Mouse (Mus musculus) gastrocnemius, postnatal 36 days (tissue): ENCODE measurements around the gene Ankrd53. TPM values are rescaled to one million over a fixed set of nuclear protein-coding genes. Genes with fewer than 3 reads are reported as not detected.
A peak's percentile ranks its signal among the peaks of the same experiment; 100 is the strongest.

ENCODE experiments used
- DNase-seq, 2 experiments: peaks; one replicate each; pipeline ENCODE4 v3.0.0; 2022
- intact Hi-C: fragments of 180-260 bp; cut with DNase I; formaldehyde crosslinking; loops from one replicate; pipeline ENCODE4 v1.15.1; 2025
- long read RNA-seq, 2 experiments: library from polyadenylated mRNA; stranded (forward); transcript quantifications; one replicate each; pipeline ENCODE4 v2.0.0; 2021
- total RNA-seq, 2 experiments: library from RNA; stranded (reverse); gene quantifications; 2 replicates each; pipeline ENCODE4 v1.2.3; 2021

Gene Ankrd53
- total RNA-seq: not detected
- long read RNA-seq, experiment 1: 0 reads
- long read RNA-seq, experiment 2: 0 reads

- intact Hi-C loops: no loop called here
- no peak for DNase-seq
Measured at GRCm38 (mm10) chr6:83762344-83762743, at the start of gene Ankrd53. Ankrd53 (plus strand) TSS chr6:83762644.

DNA sequence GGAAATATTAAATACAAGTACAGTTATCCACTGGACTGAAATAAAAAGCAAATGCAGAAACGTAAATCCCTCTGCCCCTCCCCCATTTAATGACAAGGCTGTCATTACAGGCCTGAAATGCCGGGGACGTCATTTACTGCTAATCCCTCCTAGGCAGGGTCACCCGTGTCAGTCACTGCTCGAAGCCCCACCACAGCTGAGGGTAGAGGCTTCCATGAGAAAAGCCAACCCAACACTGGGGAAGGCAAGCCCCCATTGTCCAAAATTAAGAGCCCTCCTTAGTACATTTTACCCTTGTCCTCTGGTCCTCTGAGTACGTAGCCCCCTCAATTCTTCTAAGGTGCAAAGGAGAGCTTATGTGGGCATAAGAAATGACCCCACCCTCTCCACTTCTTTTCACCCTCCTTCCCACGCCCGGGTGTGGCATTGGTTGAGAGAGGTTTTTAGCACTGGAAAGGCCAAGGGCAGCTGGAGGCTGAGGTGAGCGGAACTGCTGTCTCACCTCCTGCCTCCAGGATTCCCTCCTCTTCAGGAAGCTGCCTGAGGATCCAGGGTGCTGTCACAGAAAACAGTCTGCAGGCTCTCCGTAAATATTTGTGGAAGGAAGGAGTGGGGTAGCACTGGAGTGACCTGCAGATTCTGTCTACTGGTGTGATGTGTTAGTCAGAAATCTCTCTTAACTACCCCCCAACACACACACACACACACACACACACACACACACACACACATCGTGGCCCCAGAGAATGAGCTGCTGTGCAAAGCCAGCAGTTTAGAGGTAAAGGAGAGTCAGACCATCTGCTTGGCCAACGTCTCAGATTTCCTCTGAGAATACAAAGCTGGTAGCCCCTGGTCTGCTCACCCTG, 48.9 kb upstream of the Ankrd53 start:
- intact Hi-C loops: no loop called here
- no peak for DNase-seq

DNA sequence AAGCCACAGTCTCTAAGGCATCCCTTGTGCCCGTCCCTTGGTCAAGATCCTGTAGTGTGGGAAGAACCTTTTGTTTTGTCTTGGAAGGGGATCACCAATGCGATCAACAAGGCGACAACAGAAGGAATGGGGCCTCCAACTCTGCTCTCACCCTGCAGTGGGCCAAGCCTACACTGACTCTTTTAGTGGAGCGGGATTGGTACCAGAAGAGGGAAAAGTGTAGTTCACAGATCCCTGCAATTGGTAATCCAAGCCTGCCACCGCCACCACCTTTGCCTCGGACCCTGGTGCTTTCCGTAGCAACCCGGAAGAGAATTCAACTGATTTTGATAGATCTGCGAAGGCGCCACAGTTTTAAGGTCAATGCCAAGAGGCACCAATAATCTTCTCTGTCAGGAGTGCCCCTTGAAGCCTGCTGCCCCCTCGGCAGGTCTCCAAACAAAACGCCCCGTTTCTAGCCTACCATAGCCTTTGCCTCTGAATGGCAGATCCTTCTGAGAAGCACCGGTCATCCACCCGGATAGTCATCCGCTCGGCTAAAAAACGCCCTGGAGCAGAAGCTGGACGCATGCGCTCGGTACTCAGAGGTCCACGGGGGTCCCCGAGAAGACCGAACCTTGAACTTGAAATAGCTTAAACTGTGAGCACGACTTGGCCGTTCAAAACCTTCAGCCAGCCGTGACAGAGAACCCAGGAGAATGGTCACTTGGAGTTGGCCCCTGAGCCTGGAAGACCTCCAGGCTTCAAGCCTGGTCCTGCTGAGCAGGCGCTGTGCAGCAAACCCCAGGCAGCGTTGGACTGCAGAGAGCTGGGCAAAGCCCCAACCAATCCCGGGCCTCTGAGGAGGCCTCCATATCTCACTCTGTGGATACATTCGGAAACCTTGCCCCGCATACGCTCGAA, 48.0 kb upstream of the Ankrd53 start:
- intact Hi-C loops: no loop called here

GRCm38 (mm10) chr6:83715461-83716196, 46.8 kb upstream of the Ankrd53 start:
- intact Hi-C loops: no loop called here

More for the DNA sequence above, 48.0 kb upstream of the Ankrd53 start:
- no peak for DNase-seq

GRCm38 (mm10) chr6:83717026-83717425, 45.4 kb upstream of the Ankrd53 start:
- DNase-seq: no peak
- intact Hi-C loops: no loop called here

More at GRCm38 (mm10) chr6:83715461-83716196, 46.8 kb upstream of the Ankrd53 start:
- no peak for DNase-seq

GRCm38 (mm10) chr6:83722526-83722925, 39.9 kb upstream of the Ankrd53 start:
- no peak for DNase-seq
- intact Hi-C loops: no loop called here

DNA sequence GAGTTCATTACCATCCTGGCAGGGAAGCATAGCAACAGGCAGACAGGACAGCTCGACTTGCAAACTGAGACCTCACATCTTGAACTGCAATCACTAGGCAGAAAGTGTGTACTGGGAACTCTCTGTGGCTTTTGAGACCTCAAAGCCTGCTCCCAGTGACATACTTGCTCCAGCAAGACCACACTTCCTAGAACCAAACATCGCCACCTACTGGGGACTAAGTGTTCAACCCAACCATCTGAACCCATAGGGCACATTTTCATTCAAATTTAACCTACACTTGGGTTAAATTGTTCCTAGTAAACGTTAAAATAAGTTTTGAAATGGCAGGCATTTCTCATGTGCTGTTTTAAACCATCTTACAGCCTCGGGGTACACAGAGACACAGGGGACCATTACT, 35.3 kb upstream of the Ankrd53 start:
- no peak for DNase-seq
- intact Hi-C loops: no loop called here

DNA sequence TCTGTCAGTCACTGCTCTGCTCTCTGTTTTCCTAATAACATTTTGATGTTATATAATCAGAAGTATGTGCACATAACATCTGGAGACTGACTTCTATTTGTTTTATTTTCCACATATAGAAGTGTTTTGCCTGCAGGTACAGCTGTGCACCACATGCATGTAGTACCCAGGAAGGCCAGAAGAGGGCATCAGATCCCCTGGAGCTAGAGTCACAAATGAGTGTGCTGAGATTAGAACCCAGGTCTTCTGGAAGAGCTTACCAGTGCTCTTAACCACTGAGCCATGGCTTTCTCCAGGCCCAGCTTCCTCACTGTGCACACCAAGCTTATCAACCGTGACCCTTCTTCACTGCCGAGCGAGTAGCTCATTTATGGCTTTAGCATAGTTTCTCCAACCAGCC, 34.0 kb upstream of the Ankrd53 start:
- no peak for DNase-seq
- intact Hi-C loops: no loop called here

GRCm38 (mm10) chr6:83729350-83729970, 33.0 kb upstream of the Ankrd53 start:
- no peak for DNase-seq

GRCm38 (mm10) chr6:83731128-83731527, 31.3 kb upstream of the Ankrd53 start:
- DNase-seq: peak; percentile 60 to 75
- intact Hi-C loops: loop anchor here (2.0 kb wide), 1 partner anchor 36 kb away; no protein-coding TSS in a partner anchor

More at GRCm38 (mm10) chr6:83729350-83729970, 33.0 kb upstream of the Ankrd53 start:
- intact Hi-C loops: no loop called here

DNA sequence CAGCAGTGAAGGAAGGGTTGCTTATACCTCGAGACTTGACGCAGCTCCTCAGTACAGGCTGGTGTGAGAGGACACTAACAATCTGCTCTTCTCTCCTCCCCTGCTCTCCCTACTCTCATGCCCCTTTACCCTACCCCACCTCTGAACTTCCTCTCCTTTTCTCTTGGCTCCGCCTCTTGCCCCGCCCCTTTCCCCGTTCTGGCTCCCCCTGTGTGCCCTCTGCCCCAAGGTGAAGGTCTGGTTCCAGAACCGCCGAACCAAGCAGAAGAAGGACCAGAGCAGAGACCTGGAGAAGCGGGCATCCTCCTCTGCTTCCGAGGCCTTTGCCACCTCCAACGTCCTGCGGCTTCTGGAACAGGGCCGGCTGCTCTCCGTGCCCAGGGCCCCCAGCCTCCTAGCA, 25.1 kb upstream of the Ankrd53 start:
- DNase-seq: no peak
- intact Hi-C loops: no loop called here

DNA sequence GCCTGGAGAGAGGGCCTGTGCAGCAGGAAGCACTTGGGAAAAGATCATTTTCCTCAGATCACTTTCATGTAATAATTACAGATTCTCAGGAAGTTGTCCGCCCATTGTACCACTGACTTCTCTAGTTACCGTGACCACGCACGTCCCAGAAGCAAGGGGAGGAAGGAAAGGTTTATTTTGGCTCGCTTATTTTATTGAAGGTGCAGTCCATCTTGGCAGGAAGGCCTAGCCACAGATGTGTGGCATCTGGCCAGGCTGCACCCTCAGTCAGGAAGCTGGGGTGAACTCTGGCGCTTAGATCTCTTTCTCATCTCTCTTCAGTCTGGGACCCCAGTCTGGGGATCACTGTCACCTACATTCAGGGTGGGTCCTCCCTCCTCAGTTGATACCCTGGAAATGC, 23.8 kb upstream of the Ankrd53 start:
- intact Hi-C loops: no loop called here
- no peak for DNase-seq

- intact Hi-C loops: no loop called here
- DNase-seq: no peak
Measured at GRCm38 (mm10) chr6:83742761-83743160, 19.7 kb upstream of the Ankrd53 start, which contains the start of gene Atp6v1b1. Atp6v1b1 (plus strand) TSS chr6:83742990.

DNA sequence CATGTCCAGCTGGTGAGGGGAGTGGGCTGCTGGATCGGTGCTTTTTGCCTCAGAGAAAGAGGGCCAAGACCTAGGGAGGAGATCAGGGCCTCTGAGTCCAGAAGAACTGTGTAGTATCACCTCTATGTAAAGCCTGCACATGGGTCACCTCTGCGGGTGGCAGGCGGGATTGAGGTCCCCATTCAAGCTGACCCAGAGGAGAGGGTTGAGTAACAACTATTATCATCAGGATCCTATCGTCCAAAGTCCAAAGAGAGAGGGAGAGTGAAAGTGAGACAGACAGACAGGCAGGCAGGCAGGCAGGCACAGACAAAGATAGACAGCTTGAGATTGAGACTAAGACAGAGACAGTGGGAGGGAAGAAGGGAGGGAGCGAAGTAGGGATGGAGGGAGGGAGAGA, 19.2 kb upstream of the Ankrd53 start:
- no peak for DNase-seq
- intact Hi-C loops: no loop called here

- no peak for DNase-seq
Measured at GRCm38 (mm10) chr6:83744126-83744525, 18.3 kb upstream of the Ankrd53 start.

DNA sequence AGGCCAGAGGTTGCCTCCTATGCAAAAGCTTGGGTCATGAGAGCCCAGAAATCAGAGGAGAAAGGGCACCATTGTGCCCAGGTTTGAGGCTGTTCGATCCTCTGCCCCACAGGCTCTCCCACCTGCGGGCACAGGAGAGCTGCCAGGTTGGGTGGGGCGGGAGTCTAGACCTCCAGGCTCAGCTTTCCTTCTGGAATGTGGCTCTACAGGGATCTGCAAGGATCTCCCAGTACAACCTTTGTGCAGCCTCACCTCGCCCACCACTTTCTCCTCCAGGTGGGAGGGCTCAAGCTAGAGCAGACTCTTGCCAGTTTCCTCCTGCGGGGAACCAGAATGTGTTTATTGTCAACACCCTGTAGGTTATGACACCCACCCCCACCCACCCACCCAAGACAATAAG, 17.9 kb upstream of the Ankrd53 start:
- intact Hi-C loops: no loop called here
- no peak for DNase-seq

More at GRCm38 (mm10) chr6:83744126-83744525, 18.3 kb upstream of the Ankrd53 start:
- intact Hi-C loops: no loop called here

DNA sequence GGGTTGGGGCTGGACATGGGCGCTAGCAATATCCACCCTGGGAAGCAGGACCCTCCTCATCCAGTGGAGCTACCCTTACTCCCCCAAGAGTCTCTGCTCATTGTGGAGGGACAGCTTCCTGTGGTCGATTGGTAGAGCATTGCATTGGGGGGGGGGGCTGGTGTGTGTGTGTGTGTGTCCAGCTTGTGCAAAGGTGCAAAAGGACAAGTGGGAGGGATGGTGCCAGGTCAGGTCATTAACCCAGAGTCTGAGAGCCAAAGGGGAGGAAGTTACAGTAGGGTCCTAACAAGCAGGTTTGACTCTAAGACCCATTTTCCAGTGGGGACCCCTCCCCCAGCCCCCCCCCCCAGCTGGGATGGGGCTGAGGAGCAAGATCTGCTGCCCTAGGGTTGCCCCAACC, 17.0 kb upstream of the Ankrd53 start:
- DNase-seq: no peak
- intact Hi-C loops: loop anchor here (5.0 kb wide), 1 partner anchor 53 kb away; no protein-coding TSS in a partner anchor

DNA sequence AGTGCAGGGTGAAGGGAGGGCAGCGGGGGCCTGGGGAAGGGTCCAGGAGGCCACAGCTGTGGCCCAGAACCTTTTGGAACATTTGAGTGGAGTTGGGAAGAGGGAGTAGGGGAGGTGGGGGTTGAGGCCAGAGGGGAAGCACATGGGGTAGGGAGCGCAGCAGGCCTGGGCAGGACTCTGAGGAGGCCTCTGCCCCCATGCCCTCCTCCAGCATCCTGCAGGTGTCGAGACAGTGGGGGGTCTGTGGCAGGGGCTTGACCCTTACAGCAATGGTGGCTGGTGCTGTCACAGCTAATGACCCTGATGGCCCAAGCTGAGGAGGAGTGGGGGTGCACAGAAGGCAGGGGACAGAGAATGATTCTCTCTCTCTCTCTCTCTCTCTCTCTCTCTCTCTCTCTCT, 13.2 kb upstream of the Ankrd53 start:
- DNase-seq: no peak
- intact Hi-C loops: loop anchor here (5.0 kb wide), 1 partner anchor 57 kb away; no protein-coding TSS in a partner anchor

- DNase-seq: peak in 1 of 2 experiments; percentile 40
- intact Hi-C loops: no loop called here
Measured at GRCm38 (mm10) chr6:83750171-83750684, 12.2 kb upstream of the Ankrd53 start.
